Mouse (Mus musculus): ENCODE data around the gene Sohlh1. TPM values are rescaled to one million over a fixed set of nuclear protein-coding genes. Genes with fewer than 3 reads are reported as not detected.

Sohlh1 gene
- polyA plus RNA-seq (2012; rRNA removed), result not detected in 2 replicates

DNA sequence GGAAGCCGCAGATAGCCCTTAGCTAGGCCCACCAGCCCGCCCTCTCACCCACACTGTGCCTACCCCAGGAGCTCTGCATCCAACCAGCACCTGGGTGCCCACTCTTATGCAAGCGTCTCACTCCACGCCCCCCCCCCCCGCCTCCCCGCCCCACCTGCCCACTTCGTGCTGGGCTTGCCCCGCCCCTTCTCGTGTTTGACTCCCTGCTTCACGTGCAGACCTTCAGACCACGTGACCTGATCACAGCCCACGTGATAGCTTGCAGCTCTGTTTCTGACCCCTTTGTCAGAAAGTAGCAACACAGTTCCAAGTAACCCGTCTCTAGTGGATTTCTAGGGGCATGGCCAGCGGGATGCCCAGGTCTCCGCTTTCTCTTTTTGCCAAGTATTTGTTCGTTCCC, at the start of gene Sohlh1:
Gene Sohlh1 (minus strand): TSS at position 23 of the 400 bp plus-strand sequence.
- TF ChIP-seq POLR2A (IDR thresholded peaks at IDR 0.05; ENCODE audit: borderline replicate concordance, extremely low read depth, insufficient read depth, insufficient read length, poor library complexity, severe bottlenecking) (no peak), CTCF (IDR thresholded peaks at IDR 0.05; ENCODE audit: borderline replicate concordance, extremely low read depth, insufficient read depth, insufficient read length) (no peak)
- no peak for DNase-seq (ENCODE audit: low read depth)

DNA sequence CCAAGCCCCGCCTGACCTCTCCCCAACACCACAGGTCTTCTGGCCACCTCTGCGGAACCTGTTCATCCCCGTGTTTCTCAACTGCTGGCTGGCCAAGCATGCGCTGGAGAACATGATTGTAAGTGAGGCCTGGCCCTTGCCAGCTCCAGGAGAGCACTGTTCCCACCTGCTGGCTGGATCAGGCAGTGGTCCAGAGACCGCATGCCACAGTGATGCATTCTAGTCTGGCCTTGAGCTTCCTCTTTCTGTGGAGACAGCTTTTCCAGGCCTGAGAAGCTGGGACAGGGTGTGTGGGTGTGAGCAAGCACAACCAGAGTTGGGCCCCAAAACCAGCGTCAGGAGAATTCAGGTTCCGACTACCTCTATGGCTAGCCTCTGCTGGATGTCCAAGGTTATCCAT, 45.4 kb upstream of the Sohlh1 start:
- TF ChIP-seq POLR2A (IDR thresholded peaks at IDR 0.05; ENCODE audit: borderline replicate concordance, extremely low read depth, insufficient read depth, insufficient read length, poor library complexity, severe bottlenecking) (no peak), CTCF (IDR thresholded peaks at IDR 0.05; ENCODE audit: borderline replicate concordance, extremely low read depth, insufficient read depth, insufficient read length) (no peak)
- DNase-seq (ENCODE audit: low read depth), result no peak

DNA sequence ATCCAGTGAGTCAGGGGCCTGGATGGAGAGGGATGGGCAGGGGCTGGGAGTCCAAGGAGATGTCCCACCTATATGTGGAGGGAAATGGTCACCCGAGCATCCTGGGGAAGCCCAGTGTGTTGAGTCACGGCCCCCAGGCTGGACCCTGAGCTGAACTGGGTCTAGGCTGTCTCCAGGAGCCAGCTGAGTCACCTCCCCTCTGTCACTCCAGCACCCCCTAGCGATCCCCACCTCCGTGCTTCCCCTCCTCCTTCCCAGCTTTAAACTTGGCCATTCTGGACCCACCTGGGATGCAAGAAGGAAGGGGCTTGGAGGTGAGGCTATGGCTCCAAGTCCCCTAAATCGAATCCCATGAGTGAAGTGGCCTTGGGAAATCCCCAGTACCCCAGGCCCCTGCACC, 41.1 kb upstream of the Sohlh1 start:
- no peak for DNase-seq (ENCODE audit: low read depth)
- TF ChIP-seq POLR2A (IDR thresholded peaks at IDR 0.05; ENCODE audit: borderline replicate concordance, extremely low read depth, insufficient read depth, insufficient read length, poor library complexity, severe bottlenecking) (no peak), CTCF (IDR thresholded peaks at IDR 0.05; ENCODE audit: borderline replicate concordance, extremely low read depth, insufficient read depth, insufficient read length) (no peak)

DNA sequence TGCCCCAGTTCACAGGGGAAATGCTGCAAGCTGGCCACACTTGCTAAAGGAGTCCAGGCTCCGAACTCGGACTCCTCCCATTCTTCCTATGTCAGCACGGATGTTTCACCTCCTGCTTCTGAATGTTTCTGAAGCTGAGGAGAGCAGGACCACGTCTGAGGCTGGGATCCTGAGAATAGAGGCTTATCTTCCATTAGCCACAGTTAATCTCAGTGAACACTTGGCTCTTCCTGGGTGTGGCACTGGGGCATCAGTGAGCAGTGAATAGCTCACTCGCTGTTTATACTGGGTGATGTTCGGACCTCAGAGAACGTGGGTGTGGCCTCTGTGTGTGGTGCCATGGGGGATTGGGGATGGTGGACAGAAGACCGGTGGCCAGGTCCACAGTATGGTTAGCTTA, 40.2 kb upstream of the Sohlh1 start:
- no peak for DNase-seq (ENCODE audit: low read depth)
- TF ChIP-seq POLR2A (IDR thresholded peaks at IDR 0.05; ENCODE audit: borderline replicate concordance, extremely low read depth, insufficient read depth, insufficient read length, poor library complexity, severe bottlenecking) (no peak), CTCF (IDR thresholded peaks at IDR 0.05; ENCODE audit: borderline replicate concordance, extremely low read depth, insufficient read depth, insufficient read length) (no peak)

DNA sequence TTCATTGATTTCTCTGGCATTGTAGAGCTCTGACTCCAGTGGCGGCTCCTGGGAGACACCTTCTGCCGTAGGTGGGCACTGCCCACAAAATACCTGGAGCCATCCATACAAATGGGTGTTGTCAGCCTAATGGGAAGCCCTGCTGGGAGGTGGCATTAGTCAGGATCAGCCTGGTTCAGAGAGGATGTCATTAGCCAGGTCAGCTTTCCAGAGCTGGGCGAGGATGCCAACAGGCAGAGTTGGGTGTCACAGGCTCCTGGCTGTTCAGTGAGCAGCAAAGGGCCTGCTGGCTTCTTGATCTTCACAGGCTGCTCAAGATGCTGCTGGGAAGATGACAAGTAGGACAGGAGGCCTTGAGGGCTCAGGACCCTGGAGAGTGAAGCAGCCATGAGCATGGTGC, 37.7 kb upstream of the Sohlh1 start:
- DNase-seq (ENCODE audit: low read depth), result no peak
- no peak for TF ChIP-seq CTCF (IDR thresholded peaks at IDR 0.05; ENCODE audit: borderline replicate concordance, extremely low read depth, insufficient read depth, insufficient read length)
- TF ChIP-seq POLR2A (IDR thresholded peaks at IDR 0.05; ENCODE audit: borderline replicate concordance, extremely low read depth, insufficient read depth, insufficient read length, poor library complexity, severe bottlenecking), result no peak

DNA sequence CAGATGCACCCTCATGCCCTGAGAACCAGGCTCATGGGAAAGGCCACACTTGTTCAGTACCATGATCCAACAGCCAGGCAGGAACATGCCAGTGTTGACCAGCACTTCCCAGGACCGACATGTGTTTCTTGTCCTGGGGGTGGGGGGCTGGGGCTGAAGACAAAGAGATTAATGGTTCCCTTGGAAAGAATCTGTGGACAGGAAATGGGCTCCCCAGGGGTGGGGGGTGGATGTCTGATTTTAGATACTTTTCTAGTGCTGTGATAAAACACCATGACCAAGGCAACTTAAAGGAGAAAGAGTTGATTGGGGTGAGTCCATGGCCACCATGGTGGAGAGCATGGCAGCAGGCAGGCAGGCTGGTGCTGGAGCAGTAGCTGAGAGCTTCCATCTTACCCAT, 35.2 kb upstream of the Sohlh1 start:
- DNase-seq (ENCODE audit: low read depth), result no peak
- TF ChIP-seq POLR2A (IDR thresholded peaks at IDR 0.05; ENCODE audit: borderline replicate concordance, extremely low read depth, insufficient read depth, insufficient read length, poor library complexity, severe bottlenecking) (no peak), CTCF (IDR thresholded peaks at IDR 0.05; ENCODE audit: borderline replicate concordance, extremely low read depth, insufficient read depth, insufficient read length) (no peak)

DNA sequence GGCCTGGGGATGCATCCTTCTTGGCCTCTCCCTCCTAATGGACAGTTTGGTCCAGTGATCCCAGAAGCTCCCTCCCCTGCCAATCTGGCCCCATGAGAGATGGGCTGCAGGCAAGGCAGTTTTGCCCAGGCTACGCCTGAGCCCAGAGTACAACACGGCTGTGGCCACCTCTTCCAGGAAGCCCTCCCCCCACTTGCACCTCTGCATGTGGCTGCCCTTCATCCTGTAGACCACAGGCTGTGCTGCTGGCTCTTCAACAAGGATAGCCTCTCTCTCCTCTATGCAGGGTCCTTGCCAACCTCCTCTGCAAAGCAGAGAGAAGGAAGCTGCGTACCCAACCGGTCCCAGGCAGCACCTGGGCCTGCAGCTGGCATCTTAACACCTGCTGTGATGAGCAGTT, 32.0 kb upstream of the Sohlh1 start:
- TF ChIP-seq POLR2A (IDR thresholded peaks at IDR 0.05; ENCODE audit: borderline replicate concordance, extremely low read depth, insufficient read depth, insufficient read length, poor library complexity, severe bottlenecking) (no peak), CTCF (IDR thresholded peaks at IDR 0.05; ENCODE audit: borderline replicate concordance, extremely low read depth, insufficient read depth, insufficient read length) (no peak)
- no peak for DNase-seq (ENCODE audit: low read depth)

DNA sequence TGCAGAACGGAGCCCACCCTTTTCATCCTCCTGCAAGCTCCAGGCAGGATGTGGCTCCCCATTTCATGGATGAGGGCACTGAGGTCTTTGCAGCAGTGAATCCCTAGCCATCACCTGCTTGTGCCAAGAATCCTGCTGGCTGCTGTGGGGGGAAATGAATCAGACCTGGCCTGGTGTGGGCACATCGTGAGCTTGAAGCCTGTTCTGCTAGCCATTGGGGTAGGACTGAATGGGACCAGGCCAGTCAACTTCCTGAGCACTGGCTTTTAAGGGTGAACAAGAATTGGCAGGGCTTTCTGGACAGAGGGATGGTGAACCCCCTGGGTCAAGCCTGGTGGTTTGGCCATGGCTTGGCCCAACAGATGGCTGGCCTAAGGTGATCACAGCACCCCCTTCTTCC, 31.5 kb upstream of the Sohlh1 start:
- TF ChIP-seq CTCF (IDR thresholded peaks at IDR 0.05; ENCODE audit: borderline replicate concordance, extremely low read depth, insufficient read depth, insufficient read length) (no peak), POLR2A (IDR thresholded peaks at IDR 0.05; ENCODE audit: borderline replicate concordance, extremely low read depth, insufficient read depth, insufficient read length, poor library complexity, severe bottlenecking) (no peak)
- no peak for DNase-seq (ENCODE audit: low read depth)

DNA sequence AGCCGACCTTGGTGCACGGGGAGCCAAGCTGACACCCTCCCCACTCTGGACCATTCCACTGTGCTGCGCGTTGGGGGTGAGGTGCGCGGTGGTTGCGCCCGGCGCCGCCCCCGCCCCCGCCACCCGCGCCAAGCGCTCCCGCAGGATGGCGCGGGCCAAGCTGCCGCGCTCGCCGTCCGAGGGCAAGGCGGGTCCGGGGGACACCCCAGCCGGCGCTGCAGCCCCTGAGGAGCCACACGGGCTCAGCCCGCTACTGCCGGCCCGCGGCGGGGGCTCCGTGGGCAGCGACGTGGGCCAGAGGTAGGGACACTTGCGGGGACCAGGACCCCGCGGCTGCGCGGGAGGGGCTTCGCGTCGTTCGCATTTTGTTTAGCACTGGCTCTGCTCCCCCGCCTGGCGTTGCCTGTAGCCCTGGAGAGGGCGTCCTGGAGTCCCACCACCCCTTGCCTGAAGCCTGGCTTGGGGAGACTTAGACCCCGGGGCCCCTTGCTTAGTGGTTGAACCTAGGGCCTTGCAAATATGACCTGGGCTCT, 30.8 kb upstream of the Sohlh1 start:
- peak; percentile 47 for DNase-seq (ENCODE audit: low read depth)
- TF ChIP-seq POLR2A (IDR thresholded peaks at IDR 0.05; ENCODE audit: borderline replicate concordance, extremely low read depth, insufficient read depth, insufficient read length, poor library complexity, severe bottlenecking), result 0 out of 2 replicates have a peak, but pooled peaks have one; percentile 13
- TF ChIP-seq CTCF (IDR thresholded peaks at IDR 0.05; ENCODE audit: borderline replicate concordance, extremely low read depth, insufficient read depth, insufficient read length), result no peak

DNA sequence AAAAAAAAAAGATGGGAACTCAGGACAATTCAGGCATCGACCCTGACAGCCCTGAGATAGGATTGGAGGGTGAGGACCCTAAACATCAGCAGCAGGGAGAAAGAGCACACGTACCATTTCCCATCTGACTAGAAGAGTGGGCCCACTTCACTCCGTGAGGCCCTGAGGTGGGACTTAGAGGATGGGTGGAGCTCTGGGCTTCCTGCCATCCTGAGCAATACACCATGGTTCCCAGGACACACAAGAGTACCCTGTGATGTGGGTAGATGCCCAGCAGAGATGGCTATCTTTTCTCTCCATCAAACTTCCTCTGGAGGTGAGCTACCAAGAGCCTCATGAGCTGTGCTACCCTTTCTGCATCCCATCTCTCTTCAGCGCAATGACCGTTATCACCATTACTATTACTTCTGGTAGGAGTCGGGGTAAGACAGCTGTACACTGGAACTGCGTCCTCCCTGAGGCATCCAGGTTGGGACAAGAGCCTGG, 30.2 kb upstream of the Sohlh1 start:
- DNase-seq (ENCODE audit: low read depth), result no peak
- TF ChIP-seq CTCF (IDR thresholded peaks at IDR 0.05; ENCODE audit: borderline replicate concordance, extremely low read depth, insufficient read depth, insufficient read length) (no peak), POLR2A (IDR thresholded peaks at IDR 0.05; ENCODE audit: borderline replicate concordance, extremely low read depth, insufficient read depth, insufficient read length, poor library complexity, severe bottlenecking) (no peak)

DNA sequence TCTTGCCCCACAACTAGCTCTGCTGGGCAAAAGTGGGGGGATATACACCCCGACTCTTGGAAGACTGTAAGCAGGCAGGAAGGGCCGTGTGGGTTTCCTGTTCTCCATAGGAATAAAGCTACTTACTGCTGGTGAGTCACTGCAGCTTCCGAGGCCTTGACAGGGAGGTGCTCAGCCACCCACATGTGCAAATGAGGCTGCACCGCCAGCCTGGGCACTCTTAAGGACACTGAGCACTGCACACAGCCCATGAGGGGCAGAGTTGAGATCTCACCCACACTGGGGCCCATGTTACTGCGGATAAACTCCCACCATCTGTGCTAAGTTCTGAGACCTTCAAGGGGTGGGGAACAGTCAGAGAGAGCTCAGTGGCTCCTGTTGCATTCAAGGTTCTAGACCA, 19.6 kb upstream of the Sohlh1 start:
- TF ChIP-seq CTCF (IDR thresholded peaks at IDR 0.05; ENCODE audit: borderline replicate concordance, extremely low read depth, insufficient read depth, insufficient read length) (no peak), POLR2A (IDR thresholded peaks at IDR 0.05; ENCODE audit: borderline replicate concordance, extremely low read depth, insufficient read depth, insufficient read length, poor library complexity, severe bottlenecking) (no peak)
- no peak for DNase-seq (ENCODE audit: low read depth)

DNA sequence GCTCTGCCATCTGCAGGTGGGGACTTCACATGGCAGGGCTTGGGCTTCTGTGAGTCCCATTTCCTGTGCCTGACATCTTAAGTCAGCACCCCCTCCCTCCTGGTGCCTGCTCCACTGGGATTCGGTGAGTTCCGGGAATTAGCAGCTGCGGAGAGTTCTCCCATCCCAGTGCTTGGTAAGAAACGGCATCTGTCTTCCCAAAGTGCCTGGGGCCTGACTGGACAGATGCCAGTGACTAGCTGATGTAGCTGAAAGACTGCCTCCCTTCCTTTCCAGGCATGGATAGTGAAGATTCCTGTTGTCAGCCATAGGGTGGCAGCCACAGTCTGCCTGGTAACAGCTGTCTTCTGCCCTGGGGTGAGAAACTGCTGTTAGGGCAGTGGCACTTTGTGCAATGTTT, 18.4 kb upstream of the Sohlh1 start:
- peak; percentile 86 for DNase-seq (ENCODE audit: low read depth)
- TF ChIP-seq CTCF (IDR thresholded peaks at IDR 0.05; ENCODE audit: borderline replicate concordance, extremely low read depth, insufficient read depth, insufficient read length), result peak; percentile 25; the same call in 1 of the 2 replicates
- no peak for TF ChIP-seq POLR2A (IDR thresholded peaks at IDR 0.05; ENCODE audit: borderline replicate concordance, extremely low read depth, insufficient read depth, insufficient read length, poor library complexity, severe bottlenecking)

Measured in brain, embryonic 14.5 days (tissue).